Mouse (Mus musculus) heart, postnatal 0 days (tissue): ENCODE results near the gene Patz1.

Source experiments
- CTCF ChIP-seq: IDR thresholded peaks from 2 replicates; pipeline ENCODE4 v1.5.1; 2016; ENCODE audit warnings: antibody characterized with exemption, control low read depth, low read depth
- EP300 ChIP-seq: IDR thresholded peaks from 2 replicates; pipeline ENCODE4 v1.6.1; 2016; ENCODE audit warnings: antibody characterized with exemption, low read depth

- TF ChIP-seq CTCF (no peak), EP300 (no peak)
These were observed 9.5 kb downstream of the Patz1 start for GRCm38 (mm10) chr11:3297871-3298812.
